Mouse (Mus musculus) forebrain, postnatal 0 days (tissue): ENCODE data around the gene Msrb3. TPM values are rescaled to one million over a fixed set of nuclear protein-coding genes. Genes with fewer than 3 reads are reported as not detected.

Experiments used
- ATAC-seq: fragments of 200-750 bp; cut with Nextera tagmentation; 2 replicates; pipeline ENCODE4 v1.8.0; 2017; ENCODE audit warnings: mild to moderate bottlenecking, moderate library complexity
- DNase-seq: peaks from one replicate; pipeline ENCODE4 v3.0.0-alpha.2; 2015
- H3K27ac ChIP-seq: fragments of 300-500 bp; sonication (generic); 2 replicates; pipeline ENCODE4 v1.5.1; 2014; ENCODE audit warnings: low read depth, mild to moderate bottlenecking, antibody characterized with exemption, low read length, moderate library complexity, mixed read lengths
- H3K27me3 ChIP-seq: fragments of 300-500 bp; sonication (generic); 2 replicates; pipeline ENCODE4 v1.6.1; 2014; ENCODE audit warnings: mild to moderate bottlenecking, low read length, mixed read lengths; ENCODE audit not compliant: insufficient read depth
- H3K36me3 ChIP-seq: fragments of 300-500 bp; sonication (generic); 2 replicates; pipeline ENCODE4 v1.6.1; 2014; ENCODE audit warnings: mild to moderate bottlenecking, moderate library complexity; ENCODE audit not compliant: insufficient read depth
- H3K4me1 ChIP-seq: fragments of 300-500 bp; sonication (generic); 2 replicates; pipeline ENCODE4 v1.6.1; 2014; ENCODE audit warnings: antibody characterized with exemption; ENCODE audit not compliant: insufficient read depth
- H3K4me2 ChIP-seq: fragments of 300-500 bp; sonication (generic); 2 replicates; pipeline ENCODE4 v1.6.1; 2014; ENCODE audit warnings: low read depth, mild to moderate bottlenecking, moderate library complexity
- H3K4me3 ChIP-seq: fragments of 300-500 bp; sonication (generic); 2 replicates; pipeline ENCODE4 v1.5.1; 2014; ENCODE audit warnings: low read depth, low read length, mixed read lengths
- H3K9ac ChIP-seq: fragments of 300-500 bp; sonication (generic); 2 replicates; pipeline ENCODE4 v1.6.1; 2014; ENCODE audit warnings: mild to moderate bottlenecking
- H3K9me3 ChIP-seq: fragments of 300-500 bp; sonication (generic); 2 replicates; pipeline ENCODE4 v1.6.1; 2016; ENCODE audit warnings: low read length
- CTCF ChIP-seq: sonication (generic); IDR thresholded peaks from 2 replicates; pipeline ENCODE4 v1.5.1; 2016; ENCODE audit warnings: antibody characterized with exemption, control low read depth, low read depth
- WGBS: fragments of 180-500 bp; shearing (Covaris S2); extraction: QIAGEN DNeasy Blood & Tissue Kit; methylation state at CpG from one replicate; pipeline ENCODE4 v1.1.7; 2014; 5-methylcytosine and 5-hydroxymethylcytosine counted together
- polyA plus RNA-seq: library from polyadenylated mRNA; unstranded; fragments of >200 nt; fragmentation: Nextera tagmentation; extraction: Ambion mirVana; gene quantifications from 2 replicates; pipeline ENCODE4 v1.2.1, GENCODE M21; 2015
- total RNA-seq: library from RNA; depleted of rRNA; stranded (reverse); fragments of >200 nt; gene quantifications from 2 replicates; pipeline ENCODE4 v1.2.3, GENCODE M21; 2014

Msrb3 gene
- total and polyA plus RNA-seq, 2 experiments from 2014 or later: 1.5 to 6.1 TPM

- no peaks in the 10 kb centered on the region for H3K4me1 ChIP-seq
- H3K9ac ChIP-seq: no peak overlapping the region
- TF ChIP-seq CTCF: no peak
- DNase-seq (no peak), ATAC-seq (no peak)
- WGBS: 92% methylated on average over 14 of the region's 14 CpGs
- no peaks in the 10 kb centered on the region; the same call in 1 of the 2 replicates for H3K36me3 ChIP-seq
- no peak overlapping the region for H3K27ac ChIP-seq
- H3K4me2 ChIP-seq: no peak overlapping the region
- no peak overlapping the region for H3K4me3 ChIP-seq
- H3K27me3 ChIP-seq: no peaks in the 10 kb centered on the region
- H3K9me3 ChIP-seq: no peaks in the 10 kb centered on the region
These were observed 14.7 kb downstream of the Msrb3 start for GRCm38 (mm10) chr10:120884220-120884619.

- 74% methylated on average over 4 of the region's 4 CpGs for WGBS
- Histone ChIP-seq H3K4me1 (no peaks in the 10 kb centered on the region), H3K9me3 (no peaks in the 10 kb centered on the region), H3K4me3 (no peak overlapping the region), H3K27ac (no peak overlapping the region), H3K36me3 (no peaks in the 10 kb centered on the region; the same call in 1 of the 2 replicates), H3K9ac (no peak overlapping the region), H3K4me2 (no peak overlapping the region), H3K27me3 (no peaks in the 10 kb centered on the region)
- ATAC-seq (no peak), DNase-seq (no peak)
- TF ChIP-seq CTCF: no peak
These were observed 15.2 kb downstream of the Msrb3 start for GRCm38 (mm10) chr10:120883732-120884131.

GRCm38 (mm10) chr10:120883069-120883415, 15.9 kb downstream of the Msrb3 start:
- Histone ChIP-seq H3K27ac (no peak overlapping the region), H3K4me2 (peak overlapping the region; percentile 77), H3K9ac (no peak overlapping the region), H3K9me3 (no peaks in the 10 kb centered on the region), H3K4me3 (peak overlapping the region; percentile 41), H3K4me1 (no peaks in the 10 kb centered on the region), H3K36me3 (no peaks in the 10 kb centered on the region; the same call in 1 of the 2 replicates), H3K27me3 (no peaks in the 10 kb centered on the region)
- ATAC-seq: peak; percentile 42
- under 1% methylated on average over 7 of the region's 7 CpGs for WGBS
- no peak for TF ChIP-seq CTCF
- no peak for DNase-seq

GRCm38 (mm10) chr10:120882347-120883068, 16.4 kb downstream of the Msrb3 start:
- peak overlapping the region; percentile 48 for H3K9ac ChIP-seq
- no peak overlapping the region for H3K27ac ChIP-seq
- peak overlapping the region; percentile 77 for H3K4me2 ChIP-seq
- WGBS: 6% methylated on average over 17 of the region's 17 CpGs
- H3K36me3 ChIP-seq: no peaks in the 10 kb centered on the region; the same call in 1 of the 2 replicates
- peak; percentile 73 for DNase-seq
- H3K4me1 ChIP-seq: no peaks in the 10 kb centered on the region
- peak; percentile 97 for ATAC-seq
- peak overlapping the region; percentile 41 for H3K4me3 ChIP-seq
- no peak for TF ChIP-seq CTCF
- no peaks in the 10 kb centered on the region for H3K9me3 ChIP-seq
- no peaks in the 10 kb centered on the region for H3K27me3 ChIP-seq

- Histone ChIP-seq H3K27ac (no peak overlapping the region), H3K36me3 (no peaks in the 10 kb centered on the region), H3K4me2 (peak overlapping the region; percentile 29; the same call in 1 of the 2 replicates), H3K4me1 (no peaks in the 10 kb centered on the region), H3K9me3 (no peaks in the 10 kb centered on the region), H3K27me3 (no peaks in the 10 kb centered on the region), H3K4me3 (no peak overlapping the region), H3K9ac (no peak overlapping the region)
- DNase-seq: no peak
- TF ChIP-seq CTCF: no peak
- ATAC-seq: peak; percentile 32
- 70% methylated on average over 20 of the region's 20 CpGs for WGBS
These were observed 22.2 kb downstream of the Msrb3 start for GRCm38 (mm10) chr10:120876549-120877270.

GRCm38 (mm10) chr10:120875672-120876463, 23.0 kb downstream of the Msrb3 start:
- TF ChIP-seq CTCF: peak; percentile 97
- H3K9ac ChIP-seq: no peak overlapping the region
- no peaks in the 10 kb centered on the region for H3K27me3 ChIP-seq
- no peaks in the 10 kb centered on the region for H3K9me3 ChIP-seq
- peak overlapping the region; percentile 29 for H3K4me2 ChIP-seq
- DNase-seq (peak; percentile 93), ATAC-seq (peak; percentile 94)
- WGBS: 14% methylated on average over 26 of the region's 26 CpGs
- 0 out of 2 replicates have a peak overlapping the region, but pooled peaks have one; percentile 0 for H3K4me3 ChIP-seq
- H3K27ac ChIP-seq: no peak overlapping the region
- H3K4me1 ChIP-seq: no peaks in the 10 kb centered on the region
- H3K36me3 ChIP-seq: no peaks in the 10 kb centered on the region
